Mouse (Mus musculus) gonadal fat pad, adult 2 months (tissue): ENCODE results near the gene Adamts20. TPM values are rescaled to one million over a fixed set of nuclear protein-coding genes. Genes with fewer than 3 reads are reported as not detected.

Experiments used
- DNase-seq: peaks from one replicate; pipeline ENCODE4 v3.0.0-alpha.2; 2012; ENCODE audit warnings: low read depth
- polyA plus RNA-seq: library from polyadenylated mRNA; depleted of rRNA; stranded (reverse); fragments of >200 nt; gene quantifications from 2 replicates; pipeline ENCODE4 v1.2.3, GENCODE M21; 2012; rRNA removed

Adamts20 gene
- polyA plus RNA-seq, 1 experiment, result 0.49 TPM

- DNase-seq, result no peak
Measured at GRCm38 (mm10) chr15:94252962-94253712, 212.1 kb downstream of the Adamts20 start.

- DNase-seq, result no peak
Measured at GRCm38 (mm10) chr15:94249766-94250165, 215.5 kb downstream of the Adamts20 start.

DNA sequence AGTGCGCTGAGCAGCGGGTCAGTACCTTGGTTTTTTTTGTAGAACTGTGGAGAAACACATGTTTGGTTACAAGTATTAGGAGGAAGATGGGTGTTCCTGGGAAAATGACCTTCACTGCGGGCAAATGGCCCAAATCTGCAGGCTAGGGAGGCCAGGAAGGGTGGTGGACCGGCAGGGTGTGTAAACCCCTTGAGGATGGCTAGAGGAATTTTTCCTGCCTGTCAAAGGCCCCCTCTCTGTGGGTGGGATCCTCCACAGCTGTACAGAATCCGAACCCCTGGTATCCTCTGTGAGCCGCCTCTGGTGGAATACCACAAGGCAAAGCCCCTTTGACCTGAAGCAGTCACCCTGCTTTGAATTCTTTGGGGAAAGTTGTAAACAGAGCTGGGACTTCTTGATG is 216.8 kb downstream of the Adamts20 start:
- no peak for DNase-seq

GRCm38 (mm10) chr15:94246669-94247068 is 218.5 kb downstream of the Adamts20 start:
- DNase-seq, result no peak

DNA sequence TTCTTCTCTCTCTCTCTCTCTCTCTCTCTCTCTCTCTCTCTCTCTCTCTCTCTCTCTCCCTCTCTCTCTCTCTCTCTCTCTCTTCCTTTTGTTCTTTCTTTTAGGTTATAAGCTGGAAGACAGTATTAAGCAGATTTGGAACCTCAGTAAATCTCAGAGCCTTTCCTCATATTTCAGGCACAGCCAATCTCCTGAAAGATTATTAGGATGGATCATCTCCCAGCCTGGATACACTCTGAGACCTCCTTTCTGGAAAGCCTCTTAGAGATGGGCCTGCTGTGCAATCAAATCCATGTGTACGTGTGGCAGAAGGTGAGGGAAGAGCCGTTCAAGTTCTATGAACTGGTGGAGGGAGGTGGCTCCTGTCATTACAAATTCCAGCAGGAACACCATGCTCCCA is 220.9 kb downstream of the Adamts20 start:
- DNase-seq, result no peak

GRCm38 (mm10) chr15:94242133-94242532 is 223.1 kb downstream of the Adamts20 start:
- DNase-seq, result no peak

GRCm38 (mm10) chr15:94239637-94240036 is 225.6 kb downstream of the Adamts20 start:
- DNase-seq, result no peak

DNA sequence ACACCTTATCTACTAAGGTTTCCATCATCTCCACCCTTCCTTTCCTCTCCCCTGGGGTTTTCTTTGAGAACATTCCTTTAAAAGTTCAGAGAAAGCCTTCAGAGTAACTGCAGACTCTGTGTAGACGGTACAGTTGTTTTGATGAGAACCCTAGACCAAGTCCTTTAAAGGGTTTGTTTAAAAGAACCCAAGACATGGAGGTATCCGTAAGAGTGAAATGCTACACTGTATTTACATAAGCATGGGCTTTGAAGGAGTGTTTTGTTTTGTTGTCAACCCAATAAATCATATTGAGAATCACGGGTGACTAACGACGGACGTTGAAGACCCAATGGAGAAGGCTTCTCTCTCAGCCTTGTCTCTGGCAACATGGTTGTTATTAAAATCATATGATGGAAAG is 226.1 kb downstream of the Adamts20 start:
- DNase-seq, result no peak

DNA sequence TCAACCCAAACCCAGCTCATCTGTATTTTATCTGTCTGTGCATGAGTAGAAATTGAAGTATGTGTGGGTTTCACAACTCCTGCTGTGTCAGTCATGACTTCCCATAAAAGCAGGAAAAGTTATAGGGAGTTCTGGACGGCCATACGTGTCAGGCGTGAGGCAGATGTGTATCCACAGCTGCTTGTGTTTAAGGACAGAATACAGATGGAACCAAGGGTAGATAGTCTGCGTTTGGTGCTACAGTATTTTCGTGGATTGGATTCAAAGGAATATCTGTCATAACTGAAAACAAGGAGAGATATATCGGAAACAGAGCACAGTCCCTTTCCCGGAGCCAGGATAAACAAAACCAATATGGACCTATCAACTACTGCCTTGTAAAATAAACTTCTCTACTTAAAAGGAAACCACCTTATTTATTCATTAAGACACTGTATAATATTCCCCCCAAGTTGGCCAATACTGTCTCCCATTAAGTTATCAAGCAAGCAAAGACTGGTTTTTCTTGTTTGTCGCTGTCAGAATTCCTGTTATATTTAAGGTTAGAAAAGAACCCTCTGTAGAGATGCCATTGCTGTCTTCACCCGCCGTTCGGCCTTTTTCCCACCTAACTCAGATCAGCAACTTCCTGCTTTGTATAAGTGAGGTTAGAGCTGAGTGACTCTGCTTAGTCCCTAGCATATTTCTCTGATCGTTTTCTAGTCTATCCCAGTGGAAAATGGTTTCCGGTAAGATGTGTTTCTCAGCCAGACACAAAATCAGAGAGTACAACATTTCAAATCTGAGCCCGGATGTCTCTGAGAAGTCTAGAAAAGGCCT is 227.0 kb downstream of the Adamts20 start:
- no peak for DNase-seq

GRCm38 (mm10) chr15:94236726-94237125 is 228.5 kb downstream of the Adamts20 start:
- no peak for DNase-seq

DNA sequence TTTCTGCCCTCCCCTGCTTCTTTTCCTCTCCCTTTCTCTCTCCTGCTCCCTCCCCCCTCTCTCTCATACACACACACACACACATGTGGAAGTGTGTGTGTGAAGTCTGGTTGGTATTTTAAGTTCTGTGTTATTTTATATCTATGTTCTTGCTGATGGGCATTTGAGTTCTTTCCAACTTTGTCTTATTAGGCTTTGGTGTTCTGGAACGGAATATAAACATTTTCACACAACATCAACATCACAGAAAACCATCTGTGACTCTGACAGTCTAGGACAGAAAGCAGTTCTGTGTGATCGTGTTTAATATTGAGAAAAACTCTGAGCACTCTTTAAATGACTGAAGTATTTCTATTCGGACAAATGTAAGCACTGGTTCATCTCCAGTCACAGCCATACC is 229.1 kb downstream of the Adamts20 start:
- DNase-seq, result no peak

DNA sequence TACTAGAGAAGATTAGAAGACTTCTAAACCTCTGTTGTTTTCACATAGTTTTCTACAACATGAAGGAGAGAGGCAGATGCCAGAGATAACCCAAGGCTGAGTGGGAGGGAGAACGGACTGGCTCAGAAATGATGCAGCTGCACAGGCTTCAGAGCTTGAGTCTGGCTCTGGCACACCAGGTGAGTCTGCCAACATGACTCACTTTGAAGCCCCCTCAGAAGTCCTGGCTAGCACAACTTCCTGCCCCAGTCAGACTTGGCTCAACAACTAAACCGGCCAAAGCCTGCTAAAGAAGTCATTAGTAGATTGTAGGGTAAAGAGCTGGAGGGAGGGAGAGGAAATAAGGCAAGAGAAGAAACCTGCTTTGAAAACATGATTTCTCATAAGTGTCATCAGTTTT is 230.0 kb downstream of the Adamts20 start:
- DNase-seq, result no peak

DNA sequence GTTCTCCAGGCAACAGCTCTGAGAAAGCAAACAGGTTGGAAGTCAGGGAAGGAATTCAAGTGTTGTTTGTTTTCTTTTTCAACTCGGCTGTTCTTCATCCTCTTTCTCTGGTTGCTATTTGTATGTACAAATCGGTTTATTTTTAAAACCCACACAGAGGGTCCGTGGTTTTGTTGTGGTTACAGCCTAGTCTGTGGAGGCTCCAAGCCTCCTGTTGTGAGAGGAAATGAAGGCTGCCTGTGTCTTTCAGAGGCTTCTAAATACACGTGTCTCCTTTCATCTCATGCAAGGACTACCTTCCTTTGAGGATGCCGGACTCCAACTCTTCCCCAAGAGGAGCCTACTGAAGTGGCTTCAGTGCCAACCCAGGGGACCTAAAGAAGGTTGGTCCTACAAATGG is 234.0 kb downstream of the Adamts20 start:
- DNase-seq, result no peak

DNA sequence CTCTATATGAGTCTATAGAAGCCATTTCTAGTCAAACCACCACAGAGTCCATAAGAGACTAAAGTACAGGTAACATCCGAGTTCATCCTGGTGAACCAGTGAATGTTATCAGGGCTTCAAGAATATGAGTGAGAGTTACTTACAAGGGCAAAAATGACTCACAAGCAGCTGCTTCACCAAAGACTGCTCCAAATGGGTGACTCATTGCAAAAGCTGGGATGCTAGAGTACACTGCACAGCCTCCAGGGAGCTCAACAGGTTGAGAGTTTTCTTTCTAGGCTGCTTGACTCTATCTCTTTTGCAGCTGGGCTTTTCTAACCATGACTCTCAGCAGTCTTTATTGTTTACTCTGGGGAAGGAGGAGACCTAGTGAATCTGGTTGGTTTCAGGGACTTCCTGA is 237.8 kb downstream of the Adamts20 start:
- DNase-seq, result no peak

GRCm38 (mm10) chr15:94223101-94223500 is 242.1 kb downstream of the Adamts20 start:
- no peak for DNase-seq

DNA sequence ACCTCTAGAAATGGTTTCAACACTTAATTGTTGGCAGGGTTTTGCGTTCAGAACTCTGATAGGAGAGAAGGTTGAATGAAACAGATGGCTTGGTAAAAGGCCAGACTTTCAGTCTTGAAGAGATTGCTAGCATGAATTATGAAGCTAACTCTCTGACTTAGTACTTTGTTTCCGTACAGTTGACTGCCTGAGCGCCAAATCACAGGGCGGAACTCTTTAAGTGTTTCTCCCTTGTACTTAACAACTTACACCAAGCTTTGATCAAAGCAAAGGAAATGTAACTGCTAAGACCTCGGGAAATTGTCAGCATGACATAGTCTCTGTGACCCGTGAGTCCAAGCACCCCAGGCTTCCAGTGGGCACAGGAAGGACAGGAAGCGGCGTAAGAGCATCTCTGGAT is 244.5 kb downstream of the Adamts20 start:
- no peak for DNase-seq

Other genes with a start within 250 kb of the Adamts20 start
- 2.1 and 2.8 TPM in 2 replicates for gene Pus7l, start 78.1 kb upstream of the Adamts20 start, polyA plus RNA-seq
- 8.1 and 8.7 TPM in 2 replicates for gene Irak4, start 78.2 kb upstream of the Adamts20 start, polyA plus RNA-seq
- 43.3 and 48.5 TPM in 2 replicates for gene Twf1, start 124.5 kb upstream of the Adamts20 start, polyA plus RNA-seq
- 1.1 and 1.2 TPM in 2 replicates for gene Tmem117, start 163.8 kb upstream of the Adamts20 start, polyA plus RNA-seq